Mouse (Mus musculus) G1E (cell line): ENCODE measurements around the gene H6pd.

Experiments
- GATA1 ChIP-seq: IDR thresholded peaks from 2 replicates; pipeline ENCODE4 v1.6.1; 2012; ENCODE audit warnings: borderline replicate concordance, low read length, inconsistent platforms, mixed read lengths
- TAL1 ChIP-seq: conservative IDR thresholded peaks from 2 replicates; pipeline ENCODE4 v1.6.1; 2012; ENCODE audit warnings: low read depth, low read length, inconsistent platforms, mixed read lengths

GRCm38 (mm10) chr4:150041346-150042110, 32.7 kb upstream of the H6pd start:
- TF ChIP-seq TAL1 (no peak), GATA1 (no peak)
